Mouse (Mus musculus): ENCODE results near the gene Pax4. TPM values are rescaled to one million over a fixed set of nuclear protein-coding genes. Genes with fewer than 3 reads are reported as not detected.

Pax4 gene
- polyA plus RNA-seq, 1 experiment from 2014 or later = 0.24 TPM

GRCm38 (mm10) chr6:28430795-28431537 lies 18.2 kb downstream of the Pax4 start:
- no peak overlapping the region for H3K4me3 ChIP-seq
- no peak overlapping the region for H3K9ac ChIP-seq (replicated peaks)
- ATAC-seq (replicated peaks) = no peak
- whole genome bisulfite sequencing = 84% methylated on average over 10 of the region's 10 CpGs
- H3K27me3 ChIP-seq = no peaks in the 10 kb centered on the region
- no peaks in the 10 kb centered on the region for H3K9me3 ChIP-seq
- no peak overlapping the region for H3K27ac ChIP-seq (replicated peaks)
- H3K36me3 ChIP-seq = peaks cover 7% of the 10 kb centered on the region
- H3K4me2 ChIP-seq (replicated peaks) = no peak overlapping the region
- H3K4me1 ChIP-seq = no peaks in the 10 kb centered on the region

GRCm38 (mm10) chr6:28429870-28430269 lies 19.3 kb downstream of the Pax4 start:
- Histone ChIP-seq H3K4me2 (replicated peaks) (no peak overlapping the region), H3K4me3 (no peak overlapping the region), H3K36me3 (peaks cover 12% of the 10 kb centered on the region), H3K9ac (replicated peaks) (no peak overlapping the region), H3K27ac (replicated peaks) (no peak overlapping the region), H3K4me1 (peaks cover 4% of the 10 kb centered on the region), H3K27me3 (no peaks in the 10 kb centered on the region), H3K9me3 (no peaks in the 10 kb centered on the region)
- WGBS = 95% methylated on average over 11 of the region's 11 CpGs
- no peak for ATAC-seq (replicated peaks)

GRCm38 (mm10) chr6:28428290-28428689 lies 20.9 kb downstream of the Pax4 start, which contains the start of gene Gcc1:
Gene Gcc1, minus strand, starts transcription at chr6:28428390.
- Histone ChIP-seq H3K9me3 (no peaks in the 10 kb centered on the region), H3K27me3 (no peaks in the 10 kb centered on the region), H3K4me3 (no peak within 1 kb of the TSS), H3K27ac (replicated peaks) (no peak within 1 kb of the TSS), H3K36me3 (peaks cover 12% of the 10 kb centered on the region), H3K4me2 (replicated peaks) (no peak within 1 kb of the TSS), H3K4me1 (peaks cover 13% of the 10 kb centered on the region), H3K9ac (replicated peaks) (no peak within 1 kb of the TSS)
- no peak for ATAC-seq (replicated peaks)
- 88% methylated on average over 3 of the region's 3 CpGs for WGBS

- 76% methylated on average over 3 of the region's 3 CpGs for WGBS
- Histone ChIP-seq H3K27ac (replicated peaks) (no peak within 1 kb of the TSS), H3K27me3 (no peaks in the 10 kb centered on the region), H3K4me1 (peaks cover 14% of the 10 kb centered on the region), H3K36me3 (peaks cover 12% of the 10 kb centered on the region), H3K4me2 (replicated peaks) (no peak within 1 kb of the TSS), H3K4me3 (no peak within 1 kb of the TSS), H3K9ac (replicated peaks) (no peak within 1 kb of the TSS), H3K9me3 (no peaks in the 10 kb centered on the region)
- ATAC-seq (replicated peaks) = no peak
These were observed 21.9 kb downstream of the Pax4 start, which contains the start of gene Fscn3 for GRCm38 (mm10) chr6:28427096-28427839. Gene Fscn3, plus strand, starts transcription at chr6:28427789.

- no peaks in the 10 kb centered on the region for H3K27me3 ChIP-seq
- peak overlapping the region; percentile 61; the same call in 1 of the 2 replicates for H3K4me2 ChIP-seq (replicated peaks)
- H3K36me3 ChIP-seq = peaks cover 12% of the 10 kb centered on the region
- peaks cover 30% of the 10 kb centered on the region for H3K4me1 ChIP-seq
- H3K4me3 ChIP-seq = 0 out of 2 replicates have a peak overlapping the region, but pooled peaks have one; percentile 99
- no peaks in the 10 kb centered on the region for H3K9me3 ChIP-seq
- ATAC-seq (replicated peaks) = no peak
- no peak overlapping the region for H3K27ac ChIP-seq (replicated peaks)
- WGBS = 96% methylated on average over 6 of the region's 6 CpGs
- no peak overlapping the region for H3K9ac ChIP-seq (replicated peaks)
These were observed 24.1 kb downstream of the Pax4 start for GRCm38 (mm10) chr6:28425019-28425418.

GRCm38 (mm10) chr6:28423767-28424695 lies 25.1 kb downstream of the Pax4 start:
- Histone ChIP-seq H3K9ac (replicated peaks) (peak overlapping the region; percentile 94), H3K27ac (replicated peaks) (peak overlapping the region; percentile 84), H3K9me3 (no peaks in the 10 kb centered on the region), H3K27me3 (no peaks in the 10 kb centered on the region), H3K4me2 (replicated peaks) (peak overlapping the region; percentile 61), H3K4me3 (peak overlapping the region; percentile 99), H3K4me1 (peaks cover 39% of the 10 kb centered on the region), H3K36me3 (peaks cover 16% of the 10 kb centered on the region)
- ATAC-seq (replicated peaks) = peak; percentile 42
- WGBS = 11% methylated on average over 44 of the region's 46 CpGs

- Histone ChIP-seq H3K4me1 (peaks cover 39% of the 10 kb centered on the region), H3K27ac (replicated peaks) (peak within 1 kb of the TSS; percentile 84), H3K9ac (replicated peaks) (peak within 1 kb of the TSS; percentile 94), H3K36me3 (peaks cover 23% of the 10 kb centered on the region), H3K4me2 (replicated peaks) (peak within 1 kb of the TSS; percentile 61), H3K27me3 (no peaks in the 10 kb centered on the region), H3K9me3 (no peaks in the 10 kb centered on the region), H3K4me3 (peak within 1 kb of the TSS; percentile 99)
- 2% methylated on average over 36 of the region's 42 CpGs for WGBS
- ATAC-seq (replicated peaks) = peak; percentile 75
These were observed 25.8 kb downstream of the Pax4 start, which contains the start of gene Arf5 for GRCm38 (mm10) chr6:28423313-28423712. Gene Arf5, plus strand, starts transcription at chr6:28423560.

GRCm38 (mm10) chr6:28422651-28423290 lies 26.4 kb downstream of the Pax4 start:
- Histone ChIP-seq H3K4me2 (replicated peaks) (peak overlapping the region; percentile 61), H3K4me3 (peak overlapping the region; percentile 99), H3K27ac (replicated peaks) (peak overlapping the region; percentile 84; the same call in 1 of the 2 replicates), H3K36me3 (peaks cover 28% of the 10 kb centered on the region), H3K9ac (replicated peaks) (no peak overlapping the region), H3K4me1 (peaks cover 39% of the 10 kb centered on the region), H3K9me3 (no peaks in the 10 kb centered on the region), H3K27me3 (no peaks in the 10 kb centered on the region)
- ATAC-seq (replicated peaks) = no peak
- WGBS = 70% methylated on average over 15 of the region's 15 CpGs

GRCm38 (mm10) chr6:28421469-28422000 lies 27.6 kb downstream of the Pax4 start:
- WGBS = under 1% methylated on average over 27 of the region's 27 CpGs
- H3K4me1 ChIP-seq = peaks cover 43% of the 10 kb centered on the region

GRCm38 (mm10) chr6:28420865-28421264 lies 28.3 kb downstream of the Pax4 start:
- H3K27ac ChIP-seq (replicated peaks) = no peak overlapping the region
- ATAC-seq (replicated peaks) = no peak

More at GRCm38 (mm10) chr6:28421469-28422000, 27.6 kb downstream of the Pax4 start:
- peaks cover 38% of the 10 kb centered on the region for H3K36me3 ChIP-seq
- peak overlapping the region; percentile 63 for H3K9ac ChIP-seq (replicated peaks)
- H3K4me2 ChIP-seq (replicated peaks) = peak overlapping the region; percentile 92
- peak overlapping the region; percentile 35; the same call in 1 of the 2 replicates for H3K27ac ChIP-seq (replicated peaks)
- peak overlapping the region; percentile 69 for H3K4me3 ChIP-seq
- no peaks in the 10 kb centered on the region for H3K9me3 ChIP-seq
- H3K27me3 ChIP-seq = no peaks in the 10 kb centered on the region
- peak; percentile 81 for ATAC-seq (replicated peaks)

GRCm38 (mm10) chr6:28420361-28420760 lies 28.8 kb downstream of the Pax4 start:
- peak overlapping the region; percentile 69 for H3K4me3 ChIP-seq
- peak overlapping the region; percentile 92 for H3K4me2 ChIP-seq (replicated peaks)
- peaks cover 41% of the 10 kb centered on the region for H3K36me3 ChIP-seq
- H3K27ac ChIP-seq (replicated peaks) = no peak overlapping the region
- peaks cover 43% of the 10 kb centered on the region for H3K4me1 ChIP-seq
- no peaks in the 10 kb centered on the region for H3K27me3 ChIP-seq
- no peaks in the 10 kb centered on the region for H3K9me3 ChIP-seq
- 81% methylated on average over 17 of the region's 17 CpGs for WGBS
- no peak for ATAC-seq (replicated peaks)
- H3K9ac ChIP-seq (replicated peaks) = peak overlapping the region; percentile 63; the same call in 1 of the 2 replicates

More at GRCm38 (mm10) chr6:28420865-28421264, 28.3 kb downstream of the Pax4 start:
- peaks cover 39% of the 10 kb centered on the region for H3K36me3 ChIP-seq
- WGBS = 24% methylated on average over 13 of the region's 13 CpGs
- peak overlapping the region; percentile 69 for H3K4me3 ChIP-seq
- H3K4me1 ChIP-seq = peaks cover 43% of the 10 kb centered on the region
- peak overlapping the region; percentile 63 for H3K9ac ChIP-seq (replicated peaks)
- peak overlapping the region; percentile 92 for H3K4me2 ChIP-seq (replicated peaks)
- no peaks in the 10 kb centered on the region for H3K9me3 ChIP-seq
- no peaks in the 10 kb centered on the region for H3K27me3 ChIP-seq

Data from forebrain, embryonic 15.5 days (tissue).